Mouse (Mus musculus): Measurements from ENCODE around the gene Plagl1.

Gene Plagl1

DNA sequence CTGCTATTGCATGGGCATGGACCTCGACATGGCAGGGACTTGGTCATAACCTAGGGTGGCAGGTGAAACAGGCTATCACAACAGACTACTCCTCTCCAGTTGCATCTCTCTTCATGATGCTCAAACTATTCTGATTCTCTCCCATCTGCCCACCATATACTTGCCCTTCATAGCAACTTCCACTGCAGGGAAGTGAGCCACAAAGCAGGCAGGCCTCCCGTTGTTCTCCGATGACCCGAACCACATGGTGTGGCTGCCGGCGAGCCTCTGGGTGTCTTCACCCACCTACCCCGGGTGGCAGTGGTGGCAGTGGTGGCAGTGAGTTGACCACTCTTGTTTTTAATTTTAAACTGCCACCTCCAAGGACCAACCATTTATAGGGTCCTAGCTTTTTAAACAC lies 75.4 kb downstream of the Plagl1 start:
- no peak for DNase-seq

DNA sequence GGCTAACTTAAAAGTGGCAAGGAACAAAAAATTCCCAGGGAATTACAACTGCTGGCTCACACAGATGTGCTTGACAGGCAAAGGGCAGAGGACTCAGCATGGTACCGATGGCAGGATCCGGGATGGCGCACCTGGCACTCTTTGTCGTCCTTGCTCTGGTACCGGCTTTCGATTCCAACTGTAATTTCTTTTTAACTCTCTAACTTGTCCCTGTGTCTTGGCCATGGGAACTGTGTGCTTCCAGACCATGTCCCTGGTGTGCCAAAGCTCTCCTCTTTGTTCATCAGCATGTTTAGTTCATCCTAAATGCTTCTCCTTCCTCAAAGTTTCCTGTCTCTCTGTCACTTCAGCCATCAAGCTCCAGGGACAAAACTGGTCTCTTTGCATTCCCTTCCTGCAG lies 77.6 kb downstream of the Plagl1 start:
- DNase-seq = no peak

DNA sequence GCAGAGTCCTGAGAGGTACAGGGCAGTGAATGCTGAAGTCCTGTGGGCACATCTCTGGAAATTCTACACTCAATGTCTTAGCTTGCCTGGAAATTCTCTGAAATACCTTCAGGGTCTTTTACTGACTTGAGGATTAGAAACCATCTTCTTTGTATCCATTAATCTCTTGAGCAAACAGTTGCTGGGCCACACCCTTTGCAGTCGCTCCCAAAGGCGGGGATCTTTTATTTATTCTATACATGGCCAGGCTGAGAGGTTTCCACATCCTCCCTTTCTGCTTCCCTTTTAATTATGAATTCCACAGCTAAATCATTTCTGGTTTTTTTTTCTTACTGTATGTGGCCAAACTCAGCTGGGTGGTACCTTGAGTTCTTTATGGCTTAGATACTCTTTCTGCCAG lies 80.1 kb downstream of the Plagl1 start:
- DNase-seq = no peak

DNA sequence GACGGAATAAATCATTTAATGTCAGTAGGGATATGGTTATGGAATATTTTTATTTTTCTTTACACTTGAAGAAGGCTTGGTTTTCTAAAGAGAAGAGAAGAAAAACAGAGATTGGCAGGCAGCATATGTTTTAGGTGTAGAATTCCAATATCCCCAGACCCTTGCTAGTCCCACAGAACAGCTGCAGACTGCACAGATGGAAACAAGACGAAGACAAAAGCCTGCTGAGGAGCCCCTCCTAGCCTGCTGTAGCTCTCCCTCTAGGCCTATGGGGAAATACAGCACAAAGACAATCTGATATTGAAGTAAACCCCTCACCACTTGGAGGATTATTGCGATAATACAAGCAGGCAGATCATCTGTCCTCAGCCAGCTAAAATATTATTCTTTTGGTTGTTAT lies 90.1 kb downstream of the Plagl1 start:
- DNase-seq = no peak

- DNase-seq = no peak
Observed at GRCm38 (mm10) chr10:13151353-13151752, 91.0 kb downstream of the Plagl1 start.

DNA sequence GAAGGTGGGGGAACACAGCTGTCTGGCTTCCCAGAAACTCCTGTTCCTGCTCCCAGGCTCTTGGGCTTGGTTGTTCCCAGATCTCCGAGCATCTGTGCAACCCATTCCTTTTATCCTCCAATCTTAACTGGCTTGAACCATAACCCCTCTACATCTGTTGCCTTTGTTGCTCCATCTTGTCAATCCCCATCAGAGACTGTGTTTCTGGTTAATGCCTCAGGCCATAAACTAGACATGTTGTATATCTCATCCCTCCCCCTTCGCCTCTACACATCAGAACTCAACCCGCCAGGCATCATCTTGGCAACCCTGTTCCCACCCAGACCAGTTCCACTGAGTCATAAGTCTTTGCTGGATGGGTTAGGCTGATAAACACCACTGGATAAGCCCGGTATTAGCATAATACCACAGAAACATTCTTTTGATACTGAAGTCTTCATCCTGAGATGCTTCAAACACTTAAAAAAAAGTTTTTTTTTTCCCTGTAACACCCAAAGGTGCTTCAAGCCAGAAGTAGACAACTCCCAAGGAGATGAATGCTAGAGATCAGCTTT lies 92.6 kb downstream of the Plagl1 start:
- DNase-seq = no peak

- no peak for DNase-seq
Observed at GRCm38 (mm10) chr10:13155377-13155776, 95.1 kb downstream of the Plagl1 start.

GRCm38 (mm10) chr10:13160913-13161312 lies 100.6 kb downstream of the Plagl1 start:
- no peak for DNase-seq

DNA sequence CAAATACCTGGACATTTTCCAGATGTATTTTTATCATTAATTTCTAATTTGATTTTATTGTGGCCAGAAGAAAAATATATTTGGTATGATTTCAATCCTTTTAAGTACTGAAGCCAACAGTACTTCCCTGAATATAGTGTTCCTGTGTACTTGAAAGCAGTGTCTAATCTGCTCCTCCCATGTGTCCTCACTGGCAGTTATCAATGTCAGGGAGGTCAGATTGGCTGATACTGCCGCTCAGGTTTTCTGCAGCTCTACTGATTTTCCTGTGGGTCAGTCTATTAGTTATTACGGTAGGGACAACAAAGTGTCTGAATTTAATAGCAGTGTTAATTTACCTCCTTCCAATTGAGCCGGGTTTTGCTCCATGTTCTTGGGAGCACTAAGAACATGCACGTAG lies 101.7 kb downstream of the Plagl1 start:
- DNase-seq = no peak

DNA sequence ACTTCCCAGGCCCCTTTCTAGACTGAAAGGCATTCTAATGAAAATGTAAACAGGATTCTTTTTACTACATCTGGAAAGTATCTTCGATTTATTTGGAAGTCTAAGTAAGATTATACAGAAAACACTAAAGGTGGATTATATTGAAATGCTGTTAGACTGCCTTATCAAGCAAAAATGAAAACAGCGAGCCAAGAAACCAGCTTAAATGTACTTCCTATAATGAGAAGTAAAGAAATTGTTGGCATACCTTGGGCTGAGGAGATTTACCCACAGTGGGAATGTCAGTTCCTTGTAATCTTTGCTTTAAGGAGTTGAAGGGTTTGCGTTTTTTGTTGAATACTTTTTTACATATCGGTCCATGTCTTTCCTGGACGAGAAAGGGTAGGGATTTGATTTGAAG lies 108.2 kb downstream of the Plagl1 start:
- no peak for DNase-seq

DNA sequence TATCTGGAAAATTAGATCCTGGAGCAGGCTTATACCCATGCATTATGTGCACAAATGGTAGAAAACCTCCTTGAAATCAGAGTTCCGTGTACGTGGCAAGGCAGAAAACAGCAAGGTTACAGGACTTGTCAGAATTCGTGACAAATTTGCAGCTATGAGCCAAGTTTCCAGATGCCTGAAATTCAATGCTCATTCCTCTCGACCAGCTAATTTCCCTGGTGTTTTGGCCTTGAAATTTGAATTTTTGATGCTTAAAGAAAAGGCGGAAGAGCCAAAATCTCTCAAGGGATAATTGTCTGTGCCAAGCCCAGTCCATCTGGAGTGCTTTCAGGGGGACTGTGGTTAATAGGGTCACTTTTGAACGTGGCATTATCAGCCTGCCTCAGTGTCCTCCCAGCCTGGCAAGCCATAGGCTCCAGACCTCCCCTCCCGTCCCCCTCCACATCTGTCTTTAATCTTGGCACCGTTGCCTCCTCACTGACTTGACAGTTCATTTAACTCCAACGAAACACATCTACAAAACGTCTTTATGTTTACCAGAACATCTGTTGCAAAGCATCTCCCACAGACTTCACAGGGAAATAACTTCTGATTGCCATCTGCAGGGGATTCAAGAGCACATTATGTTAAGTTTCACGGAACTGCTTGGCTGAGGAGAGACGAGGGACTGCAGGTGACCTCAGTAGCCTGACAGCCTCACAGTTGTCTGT lies 110.6 kb downstream of the Plagl1 start:
- peak; percentile 57 for DNase-seq

- DNase-seq = no peak
Observed at GRCm38 (mm10) chr10:13171461-13171860, 111.2 kb downstream of the Plagl1 start.

DNA sequence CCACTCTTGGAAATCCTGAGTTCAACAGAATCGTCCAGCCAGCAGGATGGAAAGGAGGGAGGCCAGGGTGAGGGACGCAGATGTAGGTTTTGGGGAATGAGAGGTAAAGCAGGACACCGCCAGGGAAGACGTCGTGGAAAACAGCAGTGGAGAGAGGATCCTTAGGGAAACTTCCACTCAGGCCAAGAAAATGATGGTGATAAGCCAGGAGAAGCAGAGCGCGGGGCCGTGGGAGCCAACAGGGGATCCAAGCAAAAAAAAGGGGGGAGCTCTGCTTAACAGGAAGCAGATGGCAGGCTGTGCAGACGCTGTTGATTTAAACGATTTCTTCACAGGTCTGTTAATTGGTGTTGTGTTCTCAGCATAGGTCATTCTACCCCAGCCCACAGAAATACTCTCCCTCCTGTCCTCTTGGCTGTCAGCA lies 112.5 kb downstream of the Plagl1 start:
- peak; percentile 52 for DNase-seq

- no peak for DNase-seq
Observed at GRCm38 (mm10) chr10:13175866-13176265, 115.6 kb downstream of the Plagl1 start.

- DNase-seq = no peak
Observed at GRCm38 (mm10) chr10:13177973-13178624, 117.8 kb downstream of the Plagl1 start, which contains the start of gene Zc2hc1b. Gene Zc2hc1b (minus strand): TSS chr10:13178023.

GRCm38 (mm10) chr10:13180211-13180610 lies 119.9 kb downstream of the Plagl1 start:
- no peak for DNase-seq

All from embryo, embryonic 11 days (tissue).